Mouse (Mus musculus) ES-E14 (cell line): ENCODE data around the gene Lrfn2. TPM values are rescaled to one million over a fixed set of nuclear protein-coding genes. Genes with fewer than 3 reads are reported as not detected.

ENCODE experiments used
- DNase-seq: peaks from one replicate; pipeline ENCODE4 v3.0.0-alpha.2; 2013; ENCODE audit warnings: low read depth, low spot score
- H3K27ac ChIP-seq: 2 replicates; pipeline ENCODE4 v1.5.1; 2012; ENCODE audit warnings: low read depth, mild to moderate bottlenecking, low read length, moderate library complexity, mixed read lengths; ENCODE audit not compliant: poor library complexity, insufficient read depth, severe bottlenecking
- H3K36me3 ChIP-seq: 2 replicates; pipeline ENCODE4 v1.6.1; 2012; ENCODE audit warnings: mild to moderate bottlenecking, low read length, moderate library complexity, mixed read lengths; ENCODE audit not compliant: control insufficient read depth, poor library complexity, insufficient read depth, severe bottlenecking
- H3K4me1 ChIP-seq, 2 experiments: fragments of 150-350 bp in 1 of 2; sonication (generic) in 1 of 2; 2 replicates each; pipeline ENCODE4 v1.6.1; 2012; ENCODE audit warnings: low read length in 2 of 2, mild to moderate bottlenecking in 1 of 2, mixed read lengths in 1 of 2; ENCODE audit not compliant: control insufficient read depth in 2 of 2, insufficient read depth in 2 of 2, poor library complexity in 1 of 2
- H3K4me3 ChIP-seq, 2 experiments: fragments of 150-350 bp in 1 of 2; sonication (generic) in 1 of 2; 2 replicates each; pipeline ENCODE4 v1.5.1; 2012; ENCODE audit warnings: low read length in 2 of 2, low read depth in 1 of 2, mild to moderate bottlenecking in 1 of 2, mixed read lengths in 1 of 2; ENCODE audit not compliant: insufficient read depth in 1 of 2, poor library complexity in 1 of 2, severe bottlenecking in 1 of 2
- H3K9ac ChIP-seq: 2 replicates; pipeline ENCODE4 v1.6.1; 2012; ENCODE audit warnings: low read depth, mild to moderate bottlenecking, low read length, mixed read lengths; ENCODE audit not compliant: poor library complexity, insufficient read depth, severe bottlenecking
- H3K9me3 ChIP-seq: fragments of 150-350 bp; sonication (generic); 2 replicates; pipeline ENCODE4 v1.6.1; 2012; ENCODE audit warnings: low read depth, mild to moderate bottlenecking, low read length; ENCODE audit not compliant: control insufficient read depth, insufficient read depth
- CHD2 ChIP-seq: IDR thresholded peaks from 2 replicates; pipeline ENCODE4 v1.6.1; 2014; ENCODE audit warnings: mild to moderate bottlenecking, low read depth, low read length, inconsistent platforms
- HCFC1 ChIP-seq: IDR thresholded peaks from 2 replicates; pipeline ENCODE4 v1.6.1; 2012; ENCODE audit warnings: low read length, inconsistent platforms, borderline replicate concordance; ENCODE audit not compliant: insufficient read depth
- MAFK ChIP-seq: IDR thresholded peaks from 2 replicates; pipeline ENCODE4 v1.6.1; 2014; ENCODE audit warnings: mild to moderate bottlenecking, low read depth, low read length, inconsistent platforms; ENCODE audit not compliant: insufficient read depth
- ZC3H11A ChIP-seq: IDR thresholded peaks from 2 replicates; pipeline ENCODE4 v1.6.1; 2012; ENCODE audit warnings: low read depth, mild to moderate bottlenecking, inconsistent platforms, low read length, borderline replicate concordance
- ZNF384 ChIP-seq: IDR thresholded peaks from 2 replicates; pipeline ENCODE4 v1.6.1; 2012; ENCODE audit warnings: low read depth, low read length, inconsistent platforms
- in situ Hi-C, 2 experiments: fragments of 600-800 bp; cut with MboI; formaldehyde crosslinking; loops; one replicate each; pipeline ENCODE4 v1.15.1; 2025; ENCODE audit warnings: low sequenced_read_pairs in 2 of 2, inconsistent platforms in 1 of 2; ENCODE audit not compliant: unreplicated experiment in 2 of 2
- total RNA-seq: library from RNA; depleted of rRNA; stranded (reverse); fragments of 300-350 nt; gene quantifications from 2 replicates; pipeline ENCODE4 v1.2.3, GENCODE M21; 2012

Lrfn2 gene
- total RNA-seq, 1 experiment, result 0.13 TPM

- no peak overlapping the region for H3K9ac ChIP-seq
- no peaks in the 10 kb centered on the region for H3K4me1 ChIP-seq
- H3K9me3 ChIP-seq, result no peaks in the 10 kb centered on the region
- TF ChIP-seq ZNF384 (no peak), ZC3H11A (peak; percentile 64; the same call in 1 of the 2 replicates)
- peak; percentile 13 for DNase-seq
- H3K36me3 ChIP-seq, result no peaks in the 10 kb centered on the region
- H3K27ac ChIP-seq, result no peak overlapping the region
- in situ Hi-C loops, result no loop called here
- no peak overlapping the region for H3K4me3 ChIP-seq
Observed at GRCm38 (mm10) chr17:49124166-49124565, 192.0 kb downstream of the Lrfn2 start.

DNA sequence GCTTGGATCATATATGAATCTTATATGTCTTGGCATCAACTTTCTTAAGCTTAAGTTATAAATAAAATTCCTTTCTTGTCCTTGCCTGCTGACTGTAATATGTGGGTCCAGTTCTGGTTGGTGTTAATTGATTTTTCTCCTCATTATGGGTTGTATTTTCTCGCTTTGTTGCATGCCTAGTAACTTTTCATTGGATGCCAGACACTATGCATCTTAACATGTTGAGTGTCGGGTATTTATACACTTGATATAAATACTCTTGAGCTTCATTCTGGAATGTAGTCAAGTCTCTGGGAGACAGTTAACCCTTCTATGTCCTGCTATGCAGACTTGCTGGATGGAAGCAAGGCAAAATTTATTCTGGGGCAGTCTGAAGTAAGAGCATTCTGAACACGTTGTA lies 192.5 kb downstream of the Lrfn2 start:
- no peak for TF ChIP-seq CHD2
- no peak for TF ChIP-seq MAFK
- TF ChIP-seq ZNF384, result no peak
- no peak for TF ChIP-seq ZC3H11A
- TF ChIP-seq HCFC1, result no peak
- in situ Hi-C loops, result no loop called here
- Histone ChIP-seq H3K4me1 (no peaks in the 10 kb centered on the region), H3K9me3 (no peaks in the 10 kb centered on the region), H3K27ac (no peak overlapping the region), H3K4me3 (no peak overlapping the region), H3K9ac (no peak overlapping the region), H3K36me3 (no peaks in the 10 kb centered on the region)
- DNase-seq, result no peak
